Mouse (Mus musculus) midbrain, embryonic 15.5 days (tissue): ENCODE results near the gene Rplp2. TPM values are rescaled to one million over a fixed set of nuclear protein-coding genes. Genes with fewer than 3 reads are reported as not detected.

ENCODE experiments used
- ATAC-seq: fragments of 200-750 bp; cut with Nextera tagmentation; replicated peaks from 2 replicates; pipeline ENCODE4 v1.8.0; 2017; ENCODE audit warnings: moderate TSS enrichment
- H3K27ac ChIP-seq: fragments of 300-500 bp; sonication (generic); 2 replicates; pipeline ENCODE4 v1.5.1; 2015; ENCODE audit warnings: mild to moderate bottlenecking, inconsistent platforms
- H3K27me3 ChIP-seq: fragments of 300-500 bp; sonication (generic); replicated peaks from 2 replicates; pipeline ENCODE4 v1.6.1; 2015; ENCODE audit warnings: inconsistent platforms
- H3K36me3 ChIP-seq: fragments of 300-500 bp; sonication (generic); replicated peaks from 2 replicates; pipeline ENCODE4 v1.6.1; 2015; ENCODE audit warnings: inconsistent platforms
- H3K4me1 ChIP-seq: fragments of 300-500 bp; sonication (generic); 2 replicates; pipeline ENCODE4 v1.6.1; 2015; ENCODE audit warnings: inconsistent platforms
- H3K4me2 ChIP-seq: fragments of 300-500 bp; sonication (generic); 2 replicates; pipeline ENCODE4 v1.6.1; 2015; ENCODE audit warnings: inconsistent platforms, mild to moderate bottlenecking, moderate library complexity
- H3K4me3 ChIP-seq: fragments of 300-500 bp; sonication (generic); 2 replicates; pipeline ENCODE4 v1.5.1; 2015; ENCODE audit warnings: mild to moderate bottlenecking, inconsistent platforms
- H3K9ac ChIP-seq: fragments of 300-500 bp; sonication (generic); 2 replicates; pipeline ENCODE4 v1.6.1; 2015; ENCODE audit warnings: mild to moderate bottlenecking, inconsistent platforms
- H3K9me3 ChIP-seq: fragments of 300-500 bp; sonication (generic); 2 replicates; pipeline ENCODE4 v1.6.1; 2016; ENCODE audit warnings: inconsistent platforms
- WGBS: fragments of 180-500 bp; shearing (Covaris S2); methylation state at CpG from one replicate; pipeline ENCODE4 v1.1.7; 2015; ENCODE audit warnings: mixed read lengths; 5-methylcytosine and 5-hydroxymethylcytosine counted together
- polyA plus RNA-seq: library from polyadenylated mRNA; unstranded; fragments of >200 nt; fragmentation: Nextera tagmentation; extraction: Ambion mirVana; gene quantifications from 2 replicates; pipeline ENCODE4 v1.2.1, GENCODE M21; 2015

Rplp2 gene
- polyA plus RNA-seq, 1 experiment from 2014 or later: 636 TPM

DNA sequence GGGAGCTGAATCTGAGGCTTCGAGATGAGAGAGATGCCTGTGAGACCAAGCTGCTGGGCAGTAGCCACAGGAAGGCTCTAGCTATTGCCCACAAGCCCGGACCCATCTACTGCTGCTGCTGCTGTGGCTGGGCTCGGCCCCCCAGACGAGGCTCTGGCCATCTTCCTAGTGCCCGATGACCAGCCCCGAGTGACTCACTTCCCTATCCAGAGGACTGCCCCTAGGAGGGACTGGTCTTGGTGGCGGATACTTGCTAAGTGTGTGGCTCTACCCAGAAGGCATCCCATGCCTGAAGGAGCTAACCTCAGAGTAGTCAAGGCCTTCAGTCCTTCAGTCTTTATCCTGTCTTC, 18.9 kb downstream of the Rplp2 start:
- H3K9ac ChIP-seq: no peak overlapping the region
- 80% methylated on average over 7 of the region's 7 CpGs for WGBS
- peaks cover 46% of the 10 kb centered on the region for H3K4me1 ChIP-seq
- no peak overlapping the region for H3K27ac ChIP-seq
- peaks cover 50% of the 10 kb centered on the region for H3K27me3 ChIP-seq
- ATAC-seq: no peak
- no peak overlapping the region for H3K4me2 ChIP-seq
- no peak overlapping the region for H3K4me3 ChIP-seq
- peaks cover 4% of the 10 kb centered on the region for H3K36me3 ChIP-seq
- no peaks in the 10 kb centered on the region for H3K9me3 ChIP-seq

DNA sequence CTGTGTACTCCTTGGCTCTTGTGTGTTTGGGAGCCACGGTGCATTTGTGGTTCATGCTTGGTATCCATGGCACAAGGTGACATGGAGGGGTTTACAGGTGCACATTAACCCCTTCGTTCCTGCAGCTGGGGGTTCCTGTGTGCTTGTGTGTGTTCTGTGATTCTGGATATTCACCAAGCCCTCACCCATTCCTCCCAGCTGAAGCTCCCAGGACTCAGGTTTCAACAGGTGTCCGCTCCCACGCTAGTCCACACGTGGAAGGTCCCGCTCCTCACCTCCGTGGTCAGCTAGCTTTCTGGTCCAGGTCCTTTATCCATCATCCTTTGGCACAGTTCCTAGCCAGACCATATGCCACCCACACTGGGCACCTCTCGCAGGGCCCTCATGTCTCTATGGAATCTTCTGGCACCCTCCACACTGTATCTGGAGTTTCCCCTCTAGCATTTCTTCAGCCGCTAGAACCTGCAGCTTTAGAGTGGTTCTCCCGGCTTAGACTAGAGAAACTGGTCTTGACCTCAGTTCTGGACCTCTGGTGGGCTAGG, 19.5 kb downstream of the Rplp2 start:
- H3K9me3 ChIP-seq: no peaks in the 10 kb centered on the region
- 62% methylated on average over 10 of the region's 10 CpGs for WGBS
- peaks cover 42% of the 10 kb centered on the region for H3K4me1 ChIP-seq
- peaks cover 43% of the 10 kb centered on the region for H3K27me3 ChIP-seq
- H3K27ac ChIP-seq: no peak overlapping the region
- H3K36me3 ChIP-seq: peaks cover 9% of the 10 kb centered on the region
- peak overlapping the region; percentile 58; the same call in 1 of the 2 replicates for H3K9ac ChIP-seq
- ATAC-seq: no peak
- peak overlapping the region; percentile 62 for H3K4me2 ChIP-seq
- peak overlapping the region; percentile 50 for H3K4me3 ChIP-seq

DNA sequence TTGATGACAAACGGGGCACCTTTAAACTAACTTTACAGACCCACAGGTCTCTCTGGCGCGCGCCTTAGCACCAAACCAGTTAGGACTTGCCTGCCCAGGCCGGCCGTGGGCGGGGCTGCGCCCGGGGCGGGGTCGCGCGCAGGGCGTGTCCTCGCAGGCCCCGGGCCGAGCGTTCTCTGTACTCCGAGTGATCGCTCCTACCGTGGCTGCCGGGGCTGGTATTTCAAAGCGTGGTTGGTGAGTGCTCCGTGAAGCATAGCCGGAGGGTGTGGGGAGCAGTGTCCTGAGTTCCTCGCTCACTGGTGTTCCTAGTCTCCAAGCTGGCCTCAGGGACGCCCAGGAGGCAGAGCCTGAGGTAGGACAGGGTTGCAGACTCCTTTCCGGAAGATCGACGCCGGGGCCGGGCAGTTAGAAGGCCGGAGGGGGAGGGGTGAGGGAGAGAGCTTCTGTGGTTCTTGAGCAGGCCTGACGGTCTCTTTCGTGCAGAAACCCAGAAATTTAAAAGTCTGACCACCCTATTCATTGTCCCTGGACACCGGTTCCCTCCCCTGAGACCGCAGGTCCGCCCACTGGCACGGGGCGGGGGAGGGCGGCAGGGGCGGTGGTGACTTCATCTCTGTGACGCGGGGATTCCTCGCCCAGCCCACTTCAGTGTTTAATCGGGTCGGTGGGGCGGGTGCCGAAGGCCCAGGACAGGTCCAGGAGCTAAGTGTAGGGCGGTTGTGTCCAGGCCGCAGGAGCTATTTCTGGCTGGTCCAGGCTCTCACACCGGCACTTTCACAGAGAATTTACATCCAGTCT, 20.3 kb downstream of the Rplp2 start, which contains the start of gene Cd151:
Gene Cd151, plus strand, starts transcription at position 163 of the 801 bp plus-strand sequence.
- WGBS: under 1% methylated on average over 52 of the region's 52 CpGs
- Histone ChIP-seq H3K4me3 (peak within 1 kb of the TSS; percentile 50), H3K9me3 (no peaks in the 10 kb centered on the region), H3K9ac (peak within 1 kb of the TSS; percentile 58), H3K27me3 (peaks cover 37% of the 10 kb centered on the region), H3K27ac (peak within 1 kb of the TSS; percentile 79), H3K4me1 (peaks cover 38% of the 10 kb centered on the region), H3K4me2 (peak within 1 kb of the TSS; percentile 62), H3K36me3 (peaks cover 9% of the 10 kb centered on the region)
- ATAC-seq: peak; percentile 51

DNA sequence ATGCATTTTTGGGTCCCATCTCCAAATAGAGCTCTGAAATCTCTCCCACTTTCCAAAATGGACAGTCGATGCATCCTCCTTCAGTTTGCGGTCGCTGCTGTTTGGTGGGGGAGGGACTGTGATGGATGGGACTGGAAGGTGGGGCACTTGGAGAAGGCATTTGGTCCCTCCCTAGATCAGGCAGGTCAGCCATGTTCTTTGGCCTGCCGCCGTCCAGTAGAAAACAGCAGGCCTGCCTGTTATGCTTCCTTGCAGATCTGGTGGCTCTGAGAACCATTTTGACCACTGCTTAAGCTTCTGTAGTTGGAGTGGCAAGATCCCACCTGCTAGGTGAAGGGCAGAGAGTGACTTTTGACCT, 21.0 kb downstream of the Rplp2 start:
- Histone ChIP-seq H3K4me1 (peaks cover 38% of the 10 kb centered on the region), H3K9me3 (no peaks in the 10 kb centered on the region), H3K27me3 (peaks cover 30% of the 10 kb centered on the region), H3K9ac (peak overlapping the region; percentile 58), H3K27ac (peak overlapping the region; percentile 79), H3K4me2 (peak overlapping the region; percentile 62), H3K4me3 (peak overlapping the region; percentile 50), H3K36me3 (peaks cover 14% of the 10 kb centered on the region)
- 20% methylated on average over 5 of the region's 5 CpGs for WGBS
- ATAC-seq: peak; percentile 24; the same call in 1 of the 2 replicates

DNA sequence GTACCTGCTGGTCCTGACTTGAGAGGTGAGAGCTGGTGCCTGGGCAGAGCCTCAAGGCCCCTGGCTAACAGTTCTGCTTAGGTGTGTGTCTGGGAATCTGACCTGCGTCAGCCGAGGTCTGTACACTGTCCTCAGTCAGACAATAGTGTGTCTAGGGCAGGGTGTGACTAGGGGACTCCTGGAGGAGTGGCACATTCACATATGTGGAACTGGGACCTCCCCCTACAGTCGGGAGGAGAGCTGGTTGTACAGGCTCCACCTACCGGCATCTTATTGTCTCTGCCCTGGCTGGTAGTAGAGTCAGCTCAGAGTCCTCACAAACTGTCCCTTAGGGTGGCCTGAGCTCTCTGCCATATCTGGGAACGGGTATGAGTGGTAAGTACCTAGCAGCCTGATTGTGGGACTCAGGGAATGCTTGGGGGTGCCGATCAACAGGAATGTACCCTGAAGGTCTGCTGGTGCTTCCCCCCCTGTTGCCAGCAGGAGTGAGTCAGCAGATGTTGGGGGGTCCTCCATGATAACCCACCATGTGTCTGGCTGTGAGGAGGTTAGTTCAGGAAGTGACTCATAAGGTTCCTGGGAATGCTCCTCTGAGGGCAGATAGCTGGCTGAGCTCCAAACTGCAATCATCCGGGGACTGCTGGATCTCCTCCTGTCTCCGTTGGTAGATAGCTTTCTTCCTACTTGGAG, 21.5 kb downstream of the Rplp2 start:
- H3K4me2 ChIP-seq: peak overlapping the region; percentile 62
- H3K9me3 ChIP-seq: no peaks in the 10 kb centered on the region
- H3K27me3 ChIP-seq: peaks cover 25% of the 10 kb centered on the region
- peak overlapping the region; percentile 79 for H3K27ac ChIP-seq
- H3K36me3 ChIP-seq: peaks cover 14% of the 10 kb centered on the region
- peaks cover 42% of the 10 kb centered on the region for H3K4me1 ChIP-seq
- H3K9ac ChIP-seq: peak overlapping the region; percentile 58
- ATAC-seq: peak; percentile 80
- peak overlapping the region; percentile 50 for H3K4me3 ChIP-seq
- 13% methylated on average over 8 of the region's 8 CpGs for WGBS

DNA sequence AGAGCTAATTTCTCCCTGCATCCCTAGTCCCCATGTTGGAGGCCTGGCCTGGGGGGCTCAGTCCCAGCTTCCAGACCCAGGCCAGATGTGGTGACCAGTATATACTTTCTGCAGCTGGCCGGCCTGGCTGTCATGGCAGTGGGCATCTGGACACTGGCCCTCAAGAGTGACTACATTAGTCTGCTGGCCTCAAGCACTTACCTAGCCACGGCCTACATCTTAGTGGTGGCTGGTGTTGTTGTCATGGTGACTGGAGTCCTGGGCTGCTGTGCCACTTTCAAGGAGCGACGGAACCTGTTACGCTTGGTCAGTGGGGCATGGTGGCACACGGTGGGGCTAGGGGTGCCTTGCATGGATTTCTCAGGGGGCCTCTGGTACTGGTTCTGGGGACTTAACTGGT, 22.2 kb downstream of the Rplp2 start:
- peaks cover 14% of the 10 kb centered on the region for H3K36me3 ChIP-seq
- peak overlapping the region; percentile 58 for H3K9ac ChIP-seq
- no peaks in the 10 kb centered on the region for H3K9me3 ChIP-seq
- H3K4me1 ChIP-seq: peaks cover 49% of the 10 kb centered on the region
- H3K27me3 ChIP-seq: peaks cover 18% of the 10 kb centered on the region
- WGBS: 50% methylated on average over 6 of the region's 6 CpGs
- no peak for ATAC-seq
- peak overlapping the region; percentile 50 for H3K4me3 ChIP-seq
- peak overlapping the region; percentile 62 for H3K4me2 ChIP-seq
- H3K27ac ChIP-seq: peak overlapping the region; percentile 79

DNA sequence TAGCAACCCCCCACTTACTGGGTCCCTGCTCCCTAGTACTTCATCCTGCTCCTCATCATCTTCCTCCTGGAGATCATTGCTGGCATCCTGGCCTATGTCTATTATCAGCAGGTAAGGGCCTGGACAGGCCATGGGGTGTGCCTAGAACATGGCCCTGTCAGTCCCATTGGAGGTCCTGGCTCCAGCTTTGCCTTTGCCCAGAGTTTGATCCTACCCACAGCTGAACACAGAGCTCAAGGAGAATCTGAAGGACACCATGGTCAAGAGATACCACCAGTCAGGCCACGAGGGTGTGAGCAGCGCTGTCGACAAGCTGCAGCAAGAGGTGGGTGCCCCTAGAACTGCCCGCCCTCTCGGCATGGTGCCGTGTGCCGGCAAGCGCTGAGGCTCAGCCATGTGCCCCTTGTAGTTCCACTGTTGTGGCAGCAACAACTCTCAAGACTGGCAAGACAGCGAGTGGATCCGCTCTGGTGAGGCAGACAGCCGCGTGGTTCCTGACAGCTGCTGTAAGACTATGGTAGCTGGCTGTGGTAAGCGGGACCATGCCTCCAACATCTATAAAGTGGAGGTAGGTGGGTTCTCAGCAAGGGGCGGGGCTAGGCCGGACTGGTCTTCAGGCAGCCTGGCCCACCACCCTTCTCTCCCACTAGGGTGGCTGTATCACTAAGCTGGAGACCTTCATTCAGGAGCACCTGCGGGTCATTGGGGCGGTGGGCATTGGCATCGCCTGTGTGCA, 22.9 kb downstream of the Rplp2 start:
- no peak overlapping the region for H3K4me3 ChIP-seq
- ATAC-seq: no peak
- peaks cover 45% of the 10 kb centered on the region for H3K4me1 ChIP-seq
- peaks cover 11% of the 10 kb centered on the region for H3K27me3 ChIP-seq
- no peak overlapping the region for H3K27ac ChIP-seq
- 93% methylated on average over 18 of the region's 18 CpGs for WGBS
- peaks cover 14% of the 10 kb centered on the region for H3K36me3 ChIP-seq
- H3K4me2 ChIP-seq: peak overlapping the region; percentile 62
- H3K9me3 ChIP-seq: no peaks in the 10 kb centered on the region
- 0 out of 2 replicates have a peak overlapping the region, but pooled peaks have one; percentile 28 for H3K9ac ChIP-seq

DNA sequence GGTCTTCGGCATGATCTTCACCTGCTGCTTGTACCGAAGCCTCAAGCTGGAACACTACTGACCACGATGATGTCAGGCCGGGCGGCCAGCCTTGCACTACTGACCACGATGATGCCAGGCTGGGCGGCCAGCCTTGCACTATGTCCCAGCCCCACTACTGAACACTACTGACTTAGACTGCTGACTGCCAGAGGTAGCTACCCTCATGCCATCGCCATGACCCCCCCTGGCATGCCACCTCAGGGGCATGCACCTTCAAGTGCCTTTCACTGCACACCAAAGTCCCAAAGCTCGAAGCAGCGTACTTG, 23.4 kb downstream of the Rplp2 start:
- Histone ChIP-seq H3K27ac (no peak overlapping the region), H3K36me3 (peaks cover 14% of the 10 kb centered on the region), H3K27me3 (peaks cover 6% of the 10 kb centered on the region), H3K9ac (no peak overlapping the region), H3K9me3 (no peaks in the 10 kb centered on the region), H3K4me2 (no peak overlapping the region), H3K4me1 (peaks cover 45% of the 10 kb centered on the region), H3K4me3 (no peak overlapping the region)
- WGBS: 93% methylated on average over 10 of the region's 10 CpGs
- no peak for ATAC-seq

DNA sequence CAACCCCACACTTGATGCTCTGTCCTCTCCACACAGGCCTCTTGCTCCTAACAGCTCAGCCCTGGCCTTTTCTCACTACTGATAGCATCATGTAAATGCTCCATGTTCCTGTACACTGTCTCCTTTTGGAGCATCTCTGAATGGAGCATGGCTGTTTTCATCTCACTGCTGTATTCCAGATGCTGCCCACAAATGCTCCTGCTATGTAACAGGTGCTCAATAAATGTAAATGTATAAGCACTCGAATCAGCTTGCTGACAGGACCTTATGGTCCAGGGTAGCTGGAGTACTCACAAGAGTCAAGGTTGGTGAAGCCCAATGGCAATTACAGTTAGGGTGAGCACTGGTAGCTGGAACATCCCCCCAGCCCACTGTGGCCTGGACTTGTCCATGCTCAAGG, 24.1 kb downstream of the Rplp2 start:
- Histone ChIP-seq H3K4me1 (peaks cover 52% of the 10 kb centered on the region), H3K27me3 (no peaks in the 10 kb centered on the region; the same call in none of the 2 replicates), H3K4me2 (no peak overlapping the region), H3K9me3 (no peaks in the 10 kb centered on the region), H3K27ac (no peak overlapping the region), H3K36me3 (peaks cover 14% of the 10 kb centered on the region), H3K9ac (no peak overlapping the region), H3K4me3 (no peak overlapping the region)
- WGBS: 93% methylated on average over 1 of the region's 1 CpGs
- no peak for ATAC-seq

DNA sequence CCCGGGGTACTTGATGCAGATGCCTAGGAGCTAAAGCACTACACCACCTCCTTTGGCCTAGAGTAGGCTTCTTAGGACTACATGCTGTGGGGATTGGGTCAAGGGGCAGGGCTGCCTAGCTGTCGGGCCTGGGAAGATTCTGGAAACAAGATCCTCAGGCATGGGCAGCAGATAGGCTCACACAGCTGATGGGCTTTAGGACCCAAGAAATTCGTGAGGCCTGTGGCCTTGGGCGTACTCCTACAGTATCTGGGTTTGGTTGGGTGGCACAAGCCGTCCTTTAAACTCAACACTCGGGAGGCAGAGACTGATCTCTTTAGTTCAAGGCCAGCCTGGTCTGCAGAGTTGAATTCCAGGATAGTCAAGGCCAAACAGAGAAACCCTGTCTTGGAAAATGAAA, 25.1 kb downstream of the Rplp2 start:
- Histone ChIP-seq H3K9me3 (no peaks in the 10 kb centered on the region), H3K4me3 (no peak overlapping the region), H3K27ac (no peak overlapping the region), H3K4me2 (no peak overlapping the region), H3K36me3 (peaks cover 14% of the 10 kb centered on the region), H3K4me1 (peaks cover 48% of the 10 kb centered on the region), H3K27me3 (peaks cover 6% of the 10 kb centered on the region), H3K9ac (no peak overlapping the region)
- 86% methylated on average over 6 of the region's 6 CpGs for WGBS
- ATAC-seq: no peak

DNA sequence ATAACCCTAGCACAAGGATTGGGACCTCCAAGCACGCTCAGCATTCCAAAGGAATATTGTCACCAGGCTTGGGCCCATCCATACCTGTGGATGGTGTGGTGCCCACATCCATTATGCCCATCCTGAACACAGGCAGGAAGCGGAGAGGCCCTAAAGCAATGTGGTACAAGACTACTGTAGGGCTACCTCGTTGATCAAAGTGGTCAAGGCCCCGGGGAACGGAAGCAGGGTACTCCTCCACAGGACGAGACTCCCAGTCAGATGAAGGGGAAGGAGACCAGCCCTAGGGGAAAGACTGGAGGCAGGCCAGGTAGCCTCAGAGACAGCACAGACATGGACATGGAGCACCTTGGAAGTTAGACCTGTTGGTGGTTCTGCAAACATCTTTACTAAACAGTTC, 25.6 kb downstream of the Rplp2 start:
- H3K4me1 ChIP-seq: peaks cover 45% of the 10 kb centered on the region
- H3K27me3 ChIP-seq: peaks cover 10% of the 10 kb centered on the region
- no peak overlapping the region for H3K27ac ChIP-seq
- H3K4me3 ChIP-seq: no peak overlapping the region
- H3K9me3 ChIP-seq: no peaks in the 10 kb centered on the region
- no peak for ATAC-seq
- WGBS: 89% methylated on average over 6 of the region's 6 CpGs
- H3K9ac ChIP-seq: no peak overlapping the region
- H3K4me2 ChIP-seq: no peak overlapping the region
- peaks cover 14% of the 10 kb centered on the region for H3K36me3 ChIP-seq

DNA sequence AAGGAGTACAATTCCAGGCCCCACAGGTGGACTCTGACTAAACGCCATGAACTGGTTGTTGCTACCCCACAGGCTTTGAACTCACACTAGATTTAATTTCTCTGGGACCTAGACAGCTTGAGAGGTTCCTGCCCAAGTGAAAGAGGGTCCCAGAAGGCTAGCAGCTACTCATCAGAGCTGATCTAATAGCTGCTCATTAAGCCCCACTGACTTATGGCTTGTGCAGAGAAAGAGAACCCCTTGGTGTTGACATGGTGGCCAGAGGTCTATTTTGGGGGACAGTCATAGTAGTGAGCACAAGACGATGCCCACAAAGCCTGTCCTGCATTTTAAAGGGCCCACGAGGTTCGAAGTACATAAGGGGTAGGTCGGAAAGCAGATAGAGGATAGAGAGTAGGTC, 27.0 kb downstream of the Rplp2 start:
- H3K36me3 ChIP-seq: peaks cover 14% of the 10 kb centered on the region
- WGBS: 6% methylated on average over 5 of the region's 5 CpGs
- H3K9me3 ChIP-seq: no peaks in the 10 kb centered on the region
- H3K4me2 ChIP-seq: peak overlapping the region; percentile 81
- H3K4me1 ChIP-seq: peaks cover 31% of the 10 kb centered on the region
- H3K27me3 ChIP-seq: peaks cover 12% of the 10 kb centered on the region
- H3K9ac ChIP-seq: peak overlapping the region; percentile 76
- 0 out of 2 replicates have a peak overlapping the region, but pooled peaks have one; percentile 87 for H3K27ac ChIP-seq
- H3K4me3 ChIP-seq: peak overlapping the region; percentile 78
- no peak for ATAC-seq
